Mouse (Mus musculus) stomach, embryonic 14.5 days (tissue): ENCODE results near the gene C730034F03Rik. TPM values are rescaled to one million over a fixed set of nuclear protein-coding genes. Genes with fewer than 3 reads are reported as not detected.
A peak's percentile ranks its signal among the peaks of the same experiment; 100 is the strongest.

Experiments used
- ATAC-seq: fragments of 200-750 bp; cut with Nextera tagmentation; 2 replicates; pipeline ENCODE4 v1.8.0; 2017; ENCODE audit warnings: low read depth, moderate TSS enrichment; ENCODE audit not compliant: insufficient number of reproducible peaks, insufficient read depth, low FRiP score
- H3K27ac ChIP-seq: fragments of 300-500 bp; sonication (generic); 2 replicates; pipeline ENCODE4 v1.5.1; 2014; ENCODE audit warnings: mild to moderate bottlenecking, low read length, moderate library complexity, mixed read lengths
- H3K27me3 ChIP-seq: fragments of 300-500 bp; sonication (generic); 2 replicates; pipeline ENCODE4 v1.6.1; 2014; ENCODE audit warnings: low read length, control low read depth, mixed read lengths; ENCODE audit not compliant: control insufficient read depth, insufficient read depth
- H3K36me3 ChIP-seq: fragments of 300-500 bp; sonication (generic); 2 replicates; pipeline ENCODE4 v1.6.1; 2014; ENCODE audit warnings: mild to moderate bottlenecking, control low read depth, low read length, moderate library complexity, mixed read lengths; ENCODE audit not compliant: control insufficient read depth, insufficient read depth
- H3K4me1 ChIP-seq: fragments of 300-500 bp; sonication (generic); 2 replicates; pipeline ENCODE4 v1.6.1; 2014; ENCODE audit warnings: low read length, control low read depth, mixed read lengths; ENCODE audit not compliant: control insufficient read depth, insufficient read depth
- H3K4me2 ChIP-seq: fragments of 300-500 bp; sonication (generic); replicated peaks from 2 replicates; pipeline ENCODE4 v1.6.1; 2014; ENCODE audit warnings: low read depth, low read length, control low read depth
- H3K4me3 ChIP-seq: fragments of 300-500 bp; sonication (generic); 2 replicates; pipeline ENCODE4 v1.5.1; 2014; ENCODE audit warnings: low read depth, low read length, control low read depth
- H3K9ac ChIP-seq: fragments of 300-500 bp; sonication (generic); replicated peaks from 2 replicates; pipeline ENCODE4 v1.6.1; 2014; ENCODE audit warnings: low read depth, mild to moderate bottlenecking, control low read depth, low read length, moderate library complexity, mixed read lengths
- H3K9me3 ChIP-seq: fragments of 300-500 bp; sonication (generic); 2 replicates; pipeline ENCODE4 v1.6.1; 2016; ENCODE audit warnings: low read depth, low read length, control low read depth; ENCODE audit not compliant: control insufficient read depth
- WGBS: fragments of 180-500 bp; shearing (Covaris S2); extraction: QIAGEN DNeasy Blood & Tissue Kit; methylation state at CpG from one replicate; pipeline ENCODE4 v1.1.7; 2014; 5-methylcytosine and 5-hydroxymethylcytosine counted together
- polyA plus RNA-seq: library from polyadenylated mRNA; unstranded; fragments of >200 nt; fragmentation: Nextera tagmentation; extraction: Ambion mirVana; gene quantifications from 2 replicates; pipeline ENCODE4 v1.2.1, GENCODE M21; 2014

C730034F03Rik gene
- polyA plus RNA-seq, 1 experiment from 2014 or later = 2.4 TPM

- Histone ChIP-seq H3K4me3 (no peak overlapping the region), H3K36me3 (no peaks in the 10 kb centered on the region), H3K4me2 (no peak overlapping the region), H3K27me3 (no peaks in the 10 kb centered on the region), H3K9me3 (no peaks in the 10 kb centered on the region), H3K27ac (no peak overlapping the region), H3K9ac (no peak overlapping the region), H3K4me1 (peaks cover 4% of the 10 kb centered on the region)
- ATAC-seq = no peak
- WGBS = 93% methylated on average over 8 of the region's 8 CpGs
Observed at GRCm38 (mm10) chr15:89473921-89474320, 44.5 kb downstream of the C730034F03Rik start.

- Histone ChIP-seq H3K4me2 (no peak overlapping the region), H3K9ac (no peak overlapping the region), H3K27ac (no peak overlapping the region), H3K27me3 (no peaks in the 10 kb centered on the region), H3K4me3 (no peak overlapping the region), H3K9me3 (no peaks in the 10 kb centered on the region), H3K36me3 (no peaks in the 10 kb centered on the region), H3K4me1 (peaks cover 4% of the 10 kb centered on the region)
- 92% methylated on average over 19 of the region's 19 CpGs for WGBS
- ATAC-seq = no peak
Observed at GRCm38 (mm10) chr15:89474596-89475292, 45.4 kb downstream of the C730034F03Rik start.

GRCm38 (mm10) chr15:89475293-89475600 is 45.9 kb downstream of the C730034F03Rik start:
- WGBS = 81% methylated on average over 7 of the region's 7 CpGs
- peak overlapping the region; percentile 84 for H3K4me2 ChIP-seq
- ATAC-seq = no peak; the same call in 1 of the 2 replicates
- peaks cover 4% of the 10 kb centered on the region for H3K4me1 ChIP-seq
- peak overlapping the region; percentile 55 for H3K4me3 ChIP-seq
- no peaks in the 10 kb centered on the region for H3K27me3 ChIP-seq
- no peaks in the 10 kb centered on the region for H3K36me3 ChIP-seq
- no peak overlapping the region for H3K27ac ChIP-seq
- no peaks in the 10 kb centered on the region for H3K9me3 ChIP-seq
- peak overlapping the region; percentile 52; the same call in 1 of the 2 replicates for H3K9ac ChIP-seq

- Histone ChIP-seq H3K9me3 (no peaks in the 10 kb centered on the region), H3K4me2 (peak overlapping the region; percentile 84)
- 8% methylated on average over 44 of the region's 44 CpGs for WGBS
Observed at GRCm38 (mm10) chr15:89475611-89476474, 46.5 kb downstream of the C730034F03Rik start.

GRCm38 (mm10) chr15:89476475-89476815 is 47.1 kb downstream of the C730034F03Rik start:
- H3K9ac ChIP-seq = peak overlapping the region; percentile 52
- H3K27ac ChIP-seq = peak overlapping the region; percentile 66
- no peaks in the 10 kb centered on the region for H3K27me3 ChIP-seq
- peaks cover 4% of the 10 kb centered on the region for H3K4me1 ChIP-seq
- H3K4me2 ChIP-seq = peak overlapping the region; percentile 84
- H3K4me3 ChIP-seq = peak overlapping the region; percentile 55
- no peak for ATAC-seq
- H3K36me3 ChIP-seq = no peaks in the 10 kb centered on the region
- H3K9me3 ChIP-seq = no peaks in the 10 kb centered on the region
- WGBS = 4% methylated on average over 5 of the region's 5 CpGs

More at GRCm38 (mm10) chr15:89475611-89476474, 46.5 kb downstream of the C730034F03Rik start:
- Histone ChIP-seq H3K27me3 (no peaks in the 10 kb centered on the region), H3K4me3 (peak overlapping the region; percentile 55), H3K9ac (peak overlapping the region; percentile 52), H3K4me1 (peaks cover 4% of the 10 kb centered on the region), H3K36me3 (no peaks in the 10 kb centered on the region), H3K27ac (peak overlapping the region; percentile 66)
- peak; percentile 98 for ATAC-seq

- Histone ChIP-seq H3K4me3 (peak within 1 kb of the TSS; percentile 55), H3K4me1 (peaks cover 4% of the 10 kb centered on the region), H3K27ac (peak within 1 kb of the TSS; percentile 66), H3K9ac (peak within 1 kb of the TSS; percentile 52), H3K27me3 (no peaks in the 10 kb centered on the region), H3K9me3 (no peaks in the 10 kb centered on the region), H3K36me3 (no peaks in the 10 kb centered on the region), H3K4me2 (peak within 1 kb of the TSS; percentile 84)
- ATAC-seq = no peak
- WGBS = 30% methylated on average over 9 of the region's 9 CpGs
Observed at GRCm38 (mm10) chr15:89477091-89477491, 47.7 kb downstream of the C730034F03Rik start, which contains the start of gene Arsa. Gene Arsa (minus strand): TSS chr15:89477425.

- peaks cover 4% of the 10 kb centered on the region for H3K4me1 ChIP-seq
- WGBS = 61% methylated on average over 8 of the region's 8 CpGs
- H3K9me3 ChIP-seq = no peaks in the 10 kb centered on the region
- H3K36me3 ChIP-seq = no peaks in the 10 kb centered on the region
- no peak overlapping the region for H3K4me3 ChIP-seq
- no peak overlapping the region for H3K9ac ChIP-seq
- no peak overlapping the region for H3K27ac ChIP-seq
- no peaks in the 10 kb centered on the region for H3K27me3 ChIP-seq
- no peak for ATAC-seq
- H3K4me2 ChIP-seq = no peak overlapping the region
Observed at GRCm38 (mm10) chr15:89477806-89478205, 48.4 kb downstream of the C730034F03Rik start.

DNA sequence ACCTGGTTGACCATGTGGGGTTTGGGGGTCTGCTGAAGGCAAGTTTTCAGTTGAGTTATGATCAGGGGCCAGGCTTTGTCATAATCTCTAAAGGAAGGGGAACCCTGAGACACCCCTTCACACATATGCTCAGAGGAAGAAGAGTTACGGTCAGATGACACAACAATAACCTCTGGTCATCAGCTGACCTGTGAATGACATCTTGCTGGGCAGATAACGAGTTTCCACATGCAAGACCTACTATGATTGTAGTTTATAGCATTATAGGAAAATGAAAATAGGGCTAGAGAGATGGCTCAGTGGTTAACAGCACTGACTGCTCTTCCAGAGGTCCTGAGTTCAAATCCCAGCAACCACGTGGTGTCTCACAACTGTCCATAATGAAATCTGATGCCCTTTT is 49.2 kb downstream of the C730034F03Rik start:
- H3K36me3 ChIP-seq = no peaks in the 10 kb centered on the region
- H3K9ac ChIP-seq = no peak overlapping the region
- peaks cover 4% of the 10 kb centered on the region for H3K4me1 ChIP-seq
- WGBS = 89% methylated on average over 3 of the region's 3 CpGs
- H3K27ac ChIP-seq = no peak overlapping the region
- H3K9me3 ChIP-seq = no peaks in the 10 kb centered on the region
- no peaks in the 10 kb centered on the region for H3K27me3 ChIP-seq
- no peak overlapping the region for H3K4me2 ChIP-seq
- H3K4me3 ChIP-seq = no peak overlapping the region
- no peak for ATAC-seq
